ENCODE assay signal across 7 mouse cellular contexts in genomic region chr10:110952937-110953451, GRCm38 (mm10). TPM values are rescaled to one million over a fixed set of nuclear protein-coding genes. Genes with fewer than 3 reads are reported as not detected.
DNase-seq lines count a peak whose midpoint lies in the region; ATAC-seq and TF ChIP-seq lines count a peak whose summit lies in the region.

No protein-coding gene starts in this region.

- no peaks in the 10 kb centered on the region for H3K9me3 ChIP-seq in heart, embryonic 16.5 days (replicated peaks; ENCODE audit: control insufficient read depth, low read length)

- ATAC-seq in heart, embryonic 16.5 days (replicated peaks; ENCODE audit: extremely low read depth, insufficient read depth, low FRiP score): peak; percentile 93

- H3K4me1 ChIP-seq in heart, embryonic 16.5 days (ENCODE audit: control insufficient read depth, insufficient read depth, low read length): peaks cover 11% of the 10 kb centered on the region

- H3K4me2 ChIP-seq in heart, embryonic 16.5 days (ENCODE audit: low read depth, low read length): no peak overlapping the region
- no peak overlapping the region for H3K4me2 ChIP-seq in myocyte (ENCODE audit: low read depth)

- H3K36me3 ChIP-seq in heart, embryonic 16.5 days (ENCODE audit: control insufficient read depth, insufficient read depth): peaks cover 17% of the 10 kb centered on the region
- peaks cover 25% of the 10 kb centered on the region for H3K36me3 ChIP-seq in myocyte (ENCODE audit: control insufficient read depth, insufficient read depth)

- peak; percentile 65 for DNase-seq in right cerebral cortex, adult 18-20 months
- DNase-seq in right cerebral cortex, postnatal 25 days: no peak
- DNase-seq in cerebellum, adult 9-11 months: peak; percentile 50
- DNase-seq in kidney, postnatal 4 days: peak; percentile 80 to 86
- no peak for DNase-seq in spleen, adult 18-20 months

- peak overlapping the region; percentile 89 for H3K27ac ChIP-seq in heart, embryonic 16.5 days (ENCODE audit: low read length)

- no peak for TF ChIP-seq POLR2A in myocyte (IDR thresholded peaks at IDR 0.05; ENCODE audit: insufficient read length, low read depth)

- no peak overlapping the region for H3K9ac ChIP-seq in heart, embryonic 16.5 days (ENCODE audit: low read length)

- H3K4me3 ChIP-seq in heart, embryonic 16.5 days (ENCODE audit: low read length): no peak overlapping the region
- H3K4me3 ChIP-seq in myocyte: no peak overlapping the region

- no peaks in the 10 kb centered on the region for H3K27me3 ChIP-seq in heart, embryonic 16.5 days (ENCODE audit: control insufficient read depth, insufficient read depth, low read length)
- H3K27me3 ChIP-seq in myocyte (ENCODE audit: control insufficient read depth, insufficient read depth, insufficient read length): no peaks in the 10 kb centered on the region

- no peak overlapping the region for H3ac ChIP-seq in myocyte (ENCODE audit: control insufficient read depth, insufficient read length)

- no peaks in the 10 kb centered on the region for H3K79me2 ChIP-seq in myocyte (ENCODE audit: control insufficient read depth, insufficient read depth)

- WGBS in heart, embryonic 16.5 days: 49% methylated on average over 9 of the region's 9 CpGs

TF ChIP-seq in myocyte, 11 proteins besides CTCF, POLR2A, EP300 and RAD21:
- TF ChIP-seq MYOG (IDR thresholded peaks at IDR 0.05; ENCODE audit: control insufficient read depth in 1 of 3, insufficient read depth in 1 of 3, insufficient read length in 2 of 3, low read depth in 2 of 3) (peak in 2 of 3 experiments; percentile 23 to 54), CEBPB (IDR thresholded peaks at IDR 0.05; ENCODE audit: insufficient read depth, poor library complexity, severe bottlenecking) (no peak), TCF3 (IDR thresholded peaks at IDR 0.05; ENCODE audit: insufficient read length, low read depth) (no peak), MYOD1 (IDR thresholded peaks at IDR 0.05; ENCODE audit: control insufficient read depth in 1 of 3, insufficient read length in 2 of 3, low read depth in 2 of 3) (peak in 1 of 3 experiments; percentile 22), TCF12 (IDR thresholded peaks at IDR 0.05; ENCODE audit: insufficient read depth, poor library complexity, severe bottlenecking) (no peak), E2F4 (IDR thresholded peaks at IDR 0.05; ENCODE audit: insufficient read depth) (no peak)

RNA-seq across cellular contexts. Expression of gene Csrp2, which starts 33.4 kb away (rescaled TPM):
- polyA plus RNA-seq in heart, embryonic 16.5 days (2015; fragmentation: Nextera tagmentation; extraction: Ambion mirVana): 394 and 432 TPM in 2 replicates
- polyA plus RNA-seq in myocyte (2012; fragmentation: generic; extraction: Trizol): 264 TPM

RNA-seq across cellular contexts. Expression of gene Zdhhc17, which starts 56.9 kb away (rescaled TPM):
- polyA plus RNA-seq in heart, embryonic 16.5 days (2015; fragmentation: Nextera tagmentation; extraction: Ambion mirVana): 18.0 and 19.1 TPM in 2 replicates
- 6.6 TPM for polyA plus RNA-seq in myocyte (2012; fragmentation: generic; extraction: Trizol)

Comparison
In these comparisons a context has a peak if more than half of its experiments do, and no peak if none do; other contexts are left out.
1. DNase-seq: peak in right cerebral cortex, adult 18-20 months (single experiment), cerebellum, adult 9-11 months (single experiment) and kidney, postnatal 4 days (2 of 2); none in right cerebral cortex, postnatal 25 days (single experiment) and spleen, adult 18-20 months (0 of 2).